Mouse (Mus musculus): ENCODE results near the gene Nup188.

GRCm38 (mm10) chr2:30255631-30256395, 30.4 kb upstream of the Nup188 start:
- TF ChIP-seq CTCF (IDR thresholded peaks at IDR 0.05; ENCODE audit: control insufficient read depth, insufficient read depth, insufficient replicate concordance, low read depth, low read length) (no peak), POLR2A (IDR thresholded peaks at IDR 0.05; ENCODE audit: control insufficient read depth, low read depth, low read length) (no peak)

All from testis, adult 2 months (tissue).